In genomic region chr11:90170014-90170320, GRCm38 (mm10) we compare ENCODE assay signal across 7 mouse cellular contexts. TPM values are rescaled to one million over a fixed set of nuclear protein-coding genes. Genes with fewer than 3 reads are reported as not detected.
A peak's percentile ranks its signal among the peaks of the same experiment; 100 is the strongest.
DNase-seq lines count a peak whose midpoint lies in the region; ATAC-seq lines count a peak whose summit lies in the region.

No protein-coding gene starts in this region.

- H3K4me1 ChIP-seq in forebrain, embryonic 13.5 days = no peaks in the 10 kb centered on the region
- H3K4me1 ChIP-seq in hindbrain, embryonic 11.5 days (replicated peaks; ENCODE audit: control insufficient read depth, insufficient read depth, low read length) = no peaks in the 10 kb centered on the region

- no peak overlapping the region for H3K9ac ChIP-seq in forebrain, embryonic 13.5 days
- H3K9ac ChIP-seq in hindbrain, embryonic 11.5 days (ENCODE audit: low read depth, low read length) = no peak overlapping the region

- H3K27ac ChIP-seq in forebrain, embryonic 13.5 days = no peak overlapping the region
- no peak overlapping the region for H3K27ac ChIP-seq in hindbrain, embryonic 11.5 days (ENCODE audit: low read depth, low read length)

- peak overlapping the region; percentile 28 for H3K4me3 ChIP-seq in forebrain, embryonic 13.5 days
- H3K4me3 ChIP-seq in hindbrain, embryonic 11.5 days (ENCODE audit: low read depth, low read length) = no peak overlapping the region

- H3K4me2 ChIP-seq in forebrain, embryonic 13.5 days = peak overlapping the region; percentile 54
- H3K4me2 ChIP-seq in hindbrain, embryonic 11.5 days (replicated peaks; ENCODE audit: low read depth, low read length) = peak overlapping the region; percentile 8

- H3K36me3 ChIP-seq in forebrain, embryonic 13.5 days (ENCODE audit: poor library complexity, severe bottlenecking) = no peaks in the 10 kb centered on the region
- no peaks in the 10 kb centered on the region for H3K36me3 ChIP-seq in hindbrain, embryonic 11.5 days (ENCODE audit: control insufficient read depth, insufficient read depth, low read length)

- WGBS in forebrain, embryonic 13.5 days = 1% methylated on average over 7 of the region's 7 CpGs
- WGBS in hindbrain, embryonic 11.5 days = 3% methylated on average over 7 of the region's 7 CpGs

- peak; percentile 95 for ATAC-seq in forebrain, embryonic 13.5 days
- ATAC-seq in hindbrain, embryonic 11.5 days (ENCODE audit: low FRiP score) = peak; percentile 76

- no peaks in the 10 kb centered on the region for H3K9me3 ChIP-seq in forebrain, embryonic 13.5 days (replicated peaks)
- no peaks in the 10 kb centered on the region for H3K9me3 ChIP-seq in hindbrain, embryonic 11.5 days (ENCODE audit: control insufficient read depth, low read length)

- H3K27me3 ChIP-seq in forebrain, embryonic 13.5 days = no peaks in the 10 kb centered on the region
- no peaks in the 10 kb centered on the region for H3K27me3 ChIP-seq in hindbrain, embryonic 11.5 days (ENCODE audit: control insufficient read depth, insufficient read depth, low read length)

- peak; percentile 68 for DNase-seq in R1 (ENCODE audit: low read depth, low spot score)
- peak; percentile 28 for DNase-seq in c-Kit-positive CD71-negative TER-119-negative erythroid progenitor cells, embryonic 14.5 days (ENCODE audit: low read depth)
- DNase-seq in hindbrain, embryonic 11.5 days (ENCODE audit: low spot score) = peak; percentile 87
- DNase-seq in layer of hippocampus, postnatal 10 days (ENCODE audit: low spot score in 2 of 2) = peak; percentile 73 to 81
- peak; percentile 70 for DNase-seq in lung, postnatal 14 days
- peak; percentile 46 for DNase-seq in right cerebral cortex, adult 18-20 months

RNA-seq across cellular contexts. Expression of gene Gm45716, which starts 17.5 kb away (rescaled TPM):
- 19.2 and 21.3 TPM in 2 replicates for polyA plus RNA-seq in forebrain, embryonic 13.5 days (2015; fragmentation: Nextera tagmentation; extraction: Ambion mirVana)
- 17.8 and 20.3 TPM in 2 replicates for polyA plus RNA-seq in hindbrain, embryonic 11.5 days (2014; fragmentation: Nextera tagmentation; extraction: Ambion mirVana)
- total RNA-seq in layer of hippocampus, postnatal 10 days (2021) = 10 to 100 TPM in 1 of 2 experiments, 1 to 10 TPM in 1; 7.7 to 10.8 TPM

Comparison
In these comparisons a context has a peak if more than half of its experiments do, and no peak if none do; other contexts are left out.
1. DNase-seq: peak in every context shown above with its lines; median percentile 87 in hindbrain, embryonic 11.5 days; 77 in layer of hippocampus, postnatal 10 days; 70 in lung, postnatal 14 days; 68 in R1; 46 in right cerebral cortex, adult 18-20 months; 28 in c-Kit-positive CD71-negative TER-119-negative erythroid progenitor cells, embryonic 14.5 days.